Mouse (Mus musculus) liver, postnatal 0 days (tissue): ENCODE data around the gene Daglb.

Experiments
- CTCF ChIP-seq: sonication (generic); IDR thresholded peaks from 2 replicates; pipeline ENCODE4 v1.5.1; 2016; ENCODE audit warnings: antibody characterized with exemption, low read depth
- EP300 ChIP-seq: IDR thresholded peaks from 2 replicates; pipeline ENCODE4 v1.6.1; 2016; ENCODE audit warnings: antibody characterized with exemption, low read depth, mild to moderate bottlenecking

DNA sequence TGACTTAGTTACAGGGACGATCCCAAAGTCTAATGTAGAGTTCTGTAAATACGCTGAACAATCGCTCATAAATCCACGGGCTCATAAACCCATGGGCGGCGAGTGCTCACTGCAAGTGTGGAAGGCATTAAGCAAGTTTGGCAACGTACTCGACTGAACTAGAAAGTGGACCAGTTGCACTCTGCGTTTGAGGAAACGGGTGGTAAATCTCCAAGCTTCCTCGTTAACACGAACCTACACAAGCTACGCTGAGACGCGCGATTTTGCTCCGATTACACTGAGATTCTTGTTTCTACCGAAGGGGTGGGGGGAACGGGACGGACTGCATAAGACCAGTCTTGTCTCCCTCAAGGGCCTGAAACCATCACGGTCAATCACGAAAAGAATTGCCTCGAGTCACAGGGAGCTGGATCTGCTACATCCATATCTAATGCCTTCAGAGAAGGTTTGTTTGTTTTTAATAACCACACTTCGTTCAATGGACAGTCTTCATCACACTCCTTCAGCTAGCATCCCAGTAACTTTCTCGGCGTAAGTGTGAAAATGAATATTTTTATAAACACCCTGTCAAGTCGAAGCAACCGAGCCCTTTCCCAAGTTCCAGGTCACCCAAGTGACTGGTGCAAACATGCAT lies 62.4 kb downstream of the Daglb start:
- TF ChIP-seq CTCF (no peak), EP300 (no peak)
